Mouse (Mus musculus): Measurements from ENCODE around the gene Sec14l5. TPM values are rescaled to one million over a fixed set of nuclear protein-coding genes. Genes with fewer than 3 reads are reported as not detected.
A peak's percentile ranks its signal among the peaks of the same experiment; 100 is the strongest.

Gene Sec14l5
- polyA plus RNA-seq, 1 experiment from 2014 or later: 0.11 TPM

GRCm38 (mm10) chr16:5186234-5186633 is 39.3 kb downstream of the Sec14l5 start:
- no peaks in the 10 kb centered on the region for H3K9me3 ChIP-seq (ENCODE audit: control insufficient read depth, low read length)
- 79% methylated on average over 7 of the region's 7 CpGs for whole genome bisulfite sequencing
- H3K4me1 ChIP-seq (replicated peaks; ENCODE audit: control insufficient read depth, insufficient read depth, low read length): no peaks in the 10 kb centered on the region
- ATAC-seq (replicated peaks; ENCODE audit: low FRiP score, low TSS enrichment, low read depth) (no peak), DNase-seq (ENCODE audit: low spot score) (no peak)
- no peak overlapping the region for H3K27ac ChIP-seq (ENCODE audit: low read depth)
- no peaks in the 10 kb centered on the region for H3K27me3 ChIP-seq (replicated peaks; ENCODE audit: control insufficient read depth, insufficient read depth, low read length)
- H3K36me3 ChIP-seq (ENCODE audit: control insufficient read depth, insufficient read depth, low read length): no peaks in the 10 kb centered on the region
- H3K4me2 ChIP-seq (ENCODE audit: low read length): no peak overlapping the region
- no peak overlapping the region for H3K9ac ChIP-seq (ENCODE audit: low read length)
- H3K4me3 ChIP-seq (ENCODE audit: low read depth, low read length): no peak overlapping the region

- Histone ChIP-seq H3K9me3 (ENCODE audit: control insufficient read depth, low read length) (no peaks in the 10 kb centered on the region), H3K27me3 (replicated peaks; ENCODE audit: control insufficient read depth, insufficient read depth, low read length) (no peaks in the 10 kb centered on the region), H3K9ac (ENCODE audit: low read length) (no peak overlapping the region), H3K4me1 (replicated peaks; ENCODE audit: control insufficient read depth, insufficient read depth, low read length) (no peaks in the 10 kb centered on the region), H3K4me3 (ENCODE audit: low read depth, low read length) (no peak overlapping the region), H3K27ac (ENCODE audit: low read depth) (no peak overlapping the region), H3K4me2 (ENCODE audit: low read length) (no peak overlapping the region), H3K36me3 (ENCODE audit: control insufficient read depth, insufficient read depth, low read length) (peaks cover 8% of the 10 kb centered on the region; the same call in 1 of the 2 replicates)
- DNase-seq (ENCODE audit: low spot score) (peak; percentile 61), ATAC-seq (replicated peaks; ENCODE audit: low FRiP score, low TSS enrichment, low read depth) (no peak)
- 24% methylated on average over 6 of the region's 6 CpGs for WGBS
Observed at GRCm38 (mm10) chr16:5195080-5195479, 48.2 kb downstream of the Sec14l5 start.

- DNase-seq (ENCODE audit: low spot score) (peak; percentile 75), ATAC-seq (replicated peaks; ENCODE audit: low FRiP score, low TSS enrichment, low read depth) (no peak)
- no peak overlapping the region for H3K27ac ChIP-seq (ENCODE audit: low read depth)
Observed at GRCm38 (mm10) chr16:5202681-5203080, 55.8 kb downstream of the Sec14l5 start.

GRCm38 (mm10) chr16:5203200-5203599 is 56.3 kb downstream of the Sec14l5 start:
- 1% methylated on average over 36 of the region's 36 CpGs for WGBS
- no peaks in the 10 kb centered on the region for H3K9me3 ChIP-seq (ENCODE audit: control insufficient read depth, low read length)
- no peak overlapping the region for H3K27ac ChIP-seq (ENCODE audit: low read depth)
- H3K4me2 ChIP-seq (ENCODE audit: low read length): peak overlapping the region; percentile 97
- DNase-seq (ENCODE audit: low spot score) (peak; percentile 65), ATAC-seq (replicated peaks; ENCODE audit: low FRiP score, low TSS enrichment, low read depth) (no peak)
- no peaks in the 10 kb centered on the region for H3K27me3 ChIP-seq (replicated peaks; ENCODE audit: control insufficient read depth, insufficient read depth, low read length)
- peak overlapping the region; percentile 58 for H3K9ac ChIP-seq (ENCODE audit: low read length)
- peaks cover 7% of the 10 kb centered on the region for H3K4me1 ChIP-seq (replicated peaks; ENCODE audit: control insufficient read depth, insufficient read depth, low read length)
- H3K36me3 ChIP-seq (ENCODE audit: control insufficient read depth, insufficient read depth, low read length): peaks cover 8% of the 10 kb centered on the region; the same call in 1 of the 2 replicates
- H3K4me3 ChIP-seq (ENCODE audit: low read depth, low read length): peak overlapping the region; percentile 86

More at GRCm38 (mm10) chr16:5202681-5203080, 55.8 kb downstream of the Sec14l5 start:
- Histone ChIP-seq H3K36me3 (ENCODE audit: control insufficient read depth, insufficient read depth, low read length) (peaks cover 8% of the 10 kb centered on the region; the same call in 1 of the 2 replicates), H3K4me1 (replicated peaks; ENCODE audit: control insufficient read depth, insufficient read depth, low read length) (peaks cover 7% of the 10 kb centered on the region), H3K27me3 (replicated peaks; ENCODE audit: control insufficient read depth, insufficient read depth, low read length) (no peaks in the 10 kb centered on the region), H3K9me3 (ENCODE audit: control insufficient read depth, low read length) (no peaks in the 10 kb centered on the region), H3K4me2 (ENCODE audit: low read length) (peak overlapping the region; percentile 97), H3K4me3 (ENCODE audit: low read depth, low read length) (peak overlapping the region; percentile 86), H3K9ac (ENCODE audit: low read length) (no peak overlapping the region)
- WGBS: 12% methylated on average over 4 of the region's 4 CpGs

GRCm38 (mm10) chr16:5203668-5204433 is 56.9 kb downstream of the Sec14l5 start, which contains the start of gene Nagpa:
Gene Nagpa, minus strand, starts transcription at chr16:5204012.
- H3K27ac ChIP-seq (ENCODE audit: low read depth): no peak within 1 kb of the TSS
- no peaks in the 10 kb centered on the region for H3K27me3 ChIP-seq (replicated peaks; ENCODE audit: control insufficient read depth, insufficient read depth, low read length)
- H3K4me2 ChIP-seq (ENCODE audit: low read length): peak within 1 kb of the TSS; percentile 97
- H3K9ac ChIP-seq (ENCODE audit: low read length): peak within 1 kb of the TSS; percentile 58
- peaks cover 6% of the 10 kb centered on the region; the same call in 1 of the 2 replicates for H3K36me3 ChIP-seq (ENCODE audit: control insufficient read depth, insufficient read depth, low read length)
- peak; percentile 91 for ATAC-seq (replicated peaks; ENCODE audit: low FRiP score, low TSS enrichment, low read depth)
- 4% methylated on average over 40 of the region's 40 CpGs for WGBS
- H3K4me1 ChIP-seq (replicated peaks; ENCODE audit: control insufficient read depth, insufficient read depth, low read length): peaks cover 7% of the 10 kb centered on the region
- no peaks in the 10 kb centered on the region for H3K9me3 ChIP-seq (ENCODE audit: control insufficient read depth, low read length)
- DNase-seq (ENCODE audit: low spot score): peak; percentile 89
- peak within 1 kb of the TSS; percentile 86 for H3K4me3 ChIP-seq (ENCODE audit: low read depth, low read length)

GRCm38 (mm10) chr16:5205431-5205970 is 58.6 kb downstream of the Sec14l5 start:
- H3K9ac ChIP-seq (ENCODE audit: low read length): no peak overlapping the region
- H3K4me2 ChIP-seq (ENCODE audit: low read length): no peak overlapping the region
- DNase-seq (ENCODE audit: low spot score): no peak
- H3K27me3 ChIP-seq (replicated peaks; ENCODE audit: control insufficient read depth, insufficient read depth, low read length): no peaks in the 10 kb centered on the region
- WGBS: 80% methylated on average over 5 of the region's 5 CpGs
- H3K27ac ChIP-seq (ENCODE audit: low read depth): no peak overlapping the region
- H3K36me3 ChIP-seq (ENCODE audit: control insufficient read depth, insufficient read depth, low read length): no peaks in the 10 kb centered on the region
- ATAC-seq (replicated peaks; ENCODE audit: low FRiP score, low TSS enrichment, low read depth): no peak
- no peak overlapping the region for H3K4me3 ChIP-seq (ENCODE audit: low read depth, low read length)
- peaks cover 7% of the 10 kb centered on the region for H3K4me1 ChIP-seq (replicated peaks; ENCODE audit: control insufficient read depth, insufficient read depth, low read length)
- H3K9me3 ChIP-seq (ENCODE audit: control insufficient read depth, low read length): no peaks in the 10 kb centered on the region

- H3K9ac ChIP-seq (ENCODE audit: low read length): no peak overlapping the region
Observed at GRCm38 (mm10) chr16:5206051-5206450, 59.1 kb downstream of the Sec14l5 start.

GRCm38 (mm10) chr16:5210365-5210764 is 63.5 kb downstream of the Sec14l5 start:
- H3K4me2 ChIP-seq (ENCODE audit: low read length): no peak overlapping the region
- no peak for ATAC-seq (replicated peaks; ENCODE audit: low FRiP score, low TSS enrichment, low read depth)
- no peak for DNase-seq (ENCODE audit: low spot score)
- H3K36me3 ChIP-seq (ENCODE audit: control insufficient read depth, insufficient read depth, low read length): no peaks in the 10 kb centered on the region
- H3K27me3 ChIP-seq (replicated peaks; ENCODE audit: control insufficient read depth, insufficient read depth, low read length): no peaks in the 10 kb centered on the region
- H3K9me3 ChIP-seq (ENCODE audit: control insufficient read depth, low read length): no peaks in the 10 kb centered on the region
- 63% methylated on average over 2 of the region's 2 CpGs for WGBS
- no peak overlapping the region for H3K9ac ChIP-seq (ENCODE audit: low read length)
- no peak overlapping the region for H3K27ac ChIP-seq (ENCODE audit: low read depth)
- H3K4me3 ChIP-seq (ENCODE audit: low read depth, low read length): no peak overlapping the region
- H3K4me1 ChIP-seq (replicated peaks; ENCODE audit: control insufficient read depth, insufficient read depth, low read length): no peaks in the 10 kb centered on the region

More at GRCm38 (mm10) chr16:5206051-5206450, 59.1 kb downstream of the Sec14l5 start:
- ATAC-seq (replicated peaks; ENCODE audit: low FRiP score, low TSS enrichment, low read depth) (no peak), DNase-seq (ENCODE audit: low spot score) (no peak)
- Histone ChIP-seq H3K36me3 (ENCODE audit: control insufficient read depth, insufficient read depth, low read length) (no peaks in the 10 kb centered on the region), H3K4me3 (ENCODE audit: low read depth, low read length) (no peak overlapping the region), H3K4me2 (ENCODE audit: low read length) (0 out of 2 replicates have a peak overlapping the region, but pooled peaks have one; percentile 18), H3K9me3 (ENCODE audit: control insufficient read depth, low read length) (no peaks in the 10 kb centered on the region), H3K4me1 (replicated peaks; ENCODE audit: control insufficient read depth, insufficient read depth, low read length) (peaks cover 7% of the 10 kb centered on the region), H3K27me3 (replicated peaks; ENCODE audit: control insufficient read depth, insufficient read depth, low read length) (no peaks in the 10 kb centered on the region), H3K27ac (ENCODE audit: low read depth) (no peak overlapping the region)
- WGBS: 68% methylated on average over 5 of the region's 5 CpGs
